Mouse (Mus musculus) kidney, adult 11 months (tissue): ENCODE results near the gene Hbb-bt.
"Not testable (repeated sequence)": the region's sequence is repeated elsewhere in the genome, so short reads cannot be mapped to it uniquely, and the experiment has no call there.

Source experiments
- DNase-seq: peaks from one replicate; pipeline ENCODE4 v3.0.0; 2022

The Hbb-bt gene

GRCm38 (mm10) chr7:103813766-103814165, at the start of gene Hbb-bt:
TSS of gene Hbb-bt (minus strand) at chr7:103813996.
- DNase-seq, result no peak

DNA sequence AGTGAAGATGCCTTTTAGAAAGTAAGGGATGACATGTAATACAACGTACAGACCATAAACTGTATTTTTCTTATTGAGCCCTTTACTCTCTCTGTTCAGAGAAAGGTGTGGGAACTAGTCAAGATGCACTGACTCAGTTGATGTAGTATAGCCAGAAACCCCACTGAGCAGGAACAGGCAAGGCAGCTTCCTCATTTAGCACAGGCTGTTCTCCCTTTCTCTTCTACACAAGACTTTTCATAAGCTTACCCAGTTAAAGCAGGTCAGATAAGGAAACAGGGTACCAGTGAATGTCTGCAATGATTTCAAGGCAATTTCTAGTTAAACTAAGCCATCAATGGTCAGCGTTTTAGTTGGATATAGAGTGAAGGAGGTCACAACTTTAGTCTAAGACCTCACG, 47.7 kb upstream of the Hbb-bt start:
- no peak for DNase-seq

GRCm38 (mm10) chr7:103860855-103861254, 47.1 kb upstream of the Hbb-bt start:
- no peak for DNase-seq

DNA sequence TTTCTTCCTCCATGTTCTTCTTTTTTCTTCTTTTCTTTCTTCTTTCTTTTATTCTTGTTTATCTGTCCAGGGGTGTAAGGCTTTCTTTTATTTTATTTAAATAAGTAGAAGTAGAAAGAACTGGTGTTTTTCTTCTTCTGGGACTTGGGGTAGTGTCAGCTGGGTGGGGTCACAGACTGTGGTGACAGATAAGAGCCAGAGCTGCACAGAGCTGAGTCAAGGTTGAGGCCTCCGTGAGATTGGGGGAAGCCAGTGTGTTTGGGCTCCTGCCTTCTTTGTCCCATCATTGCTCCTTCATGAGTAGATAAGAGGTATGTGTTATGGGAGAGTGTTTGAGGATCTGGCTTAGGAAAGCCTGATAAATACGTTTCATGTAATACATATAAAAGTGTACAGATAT, 45.3 kb upstream of the Hbb-bt start:
- no peak for DNase-seq

DNA sequence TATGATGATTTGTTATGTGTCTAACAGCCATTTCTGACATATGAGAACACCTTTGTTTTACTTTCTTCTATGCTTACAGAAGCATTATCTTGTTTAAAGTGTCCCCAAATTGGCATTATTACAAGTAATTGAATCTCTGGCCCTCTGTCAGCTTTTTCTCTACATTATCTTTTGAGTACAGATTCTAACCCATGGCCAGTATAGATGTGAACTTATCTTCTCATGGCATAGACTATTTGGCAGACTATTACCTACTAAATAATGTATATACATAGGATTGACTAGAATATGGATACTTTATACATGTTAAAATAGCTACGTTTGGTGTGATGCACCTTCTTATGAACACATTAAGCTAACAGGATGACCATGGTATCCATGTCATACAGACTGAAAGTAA, 40.9 kb upstream of the Hbb-bt start:
- DNase-seq, result no peak

- no peak for DNase-seq
Measured at GRCm38 (mm10) chr7:103853090-103853489, 39.3 kb upstream of the Hbb-bt start, which contains the start of gene Hbb-y. TSS of gene Hbb-y (minus strand) at chr7:103853216.

- no peak for DNase-seq
Measured at GRCm38 (mm10) chr7:103844525-103845325, 30.9 kb upstream of the Hbb-bt start.

DNA sequence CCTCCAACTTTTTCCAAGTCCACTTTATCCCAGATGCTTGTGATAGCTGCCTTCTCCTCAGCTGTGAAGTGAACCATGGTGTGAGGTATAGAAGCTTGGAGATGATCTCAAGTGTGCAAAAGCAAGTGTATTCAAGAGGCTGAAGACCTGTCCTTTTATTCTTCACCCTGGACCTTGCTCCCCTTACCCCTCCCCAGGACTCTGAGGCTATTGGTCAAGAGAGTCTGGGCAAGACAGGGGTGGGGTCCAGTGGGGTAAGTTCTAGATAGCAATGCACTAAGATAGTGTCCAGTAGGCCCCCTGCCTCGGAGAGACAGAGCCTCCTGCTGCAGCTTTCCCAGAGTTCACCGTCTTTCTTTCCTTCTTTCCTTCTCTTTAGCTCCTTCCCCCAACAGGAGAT, 29.2 kb upstream of the Hbb-bt start, which contains the start of gene Hbb-bh1:
Gene Hbb-bh1 (minus strand): TSS at position 131 of the 400 bp plus-strand sequence.
- DNase-seq, result no peak

DNA sequence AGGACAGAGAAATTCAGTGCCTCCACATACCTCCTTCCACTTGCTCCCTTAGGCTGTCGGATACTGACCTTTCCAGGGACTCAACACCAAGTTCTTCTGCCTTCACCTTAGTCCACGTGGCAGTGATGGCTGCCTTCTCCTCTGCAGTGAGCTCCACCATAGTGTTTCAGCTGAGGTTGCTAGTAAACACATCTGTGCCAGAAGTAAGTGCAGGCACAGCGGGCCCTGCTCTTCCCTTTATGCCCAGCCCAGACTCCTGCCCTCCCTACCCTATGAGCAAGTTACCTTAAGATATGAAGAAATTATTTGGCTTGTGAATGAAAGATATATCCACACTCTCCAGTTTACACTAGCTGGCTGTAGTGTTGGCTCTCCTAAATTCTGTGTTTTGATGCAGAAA, 26.5 kb upstream of the Hbb-bt start, which contains the start of gene Hbb-bh2:
Gene Hbb-bh2 (minus strand): TSS at position 253 of the 400 bp plus-strand sequence.
- DNase-seq, result no peak

DNA sequence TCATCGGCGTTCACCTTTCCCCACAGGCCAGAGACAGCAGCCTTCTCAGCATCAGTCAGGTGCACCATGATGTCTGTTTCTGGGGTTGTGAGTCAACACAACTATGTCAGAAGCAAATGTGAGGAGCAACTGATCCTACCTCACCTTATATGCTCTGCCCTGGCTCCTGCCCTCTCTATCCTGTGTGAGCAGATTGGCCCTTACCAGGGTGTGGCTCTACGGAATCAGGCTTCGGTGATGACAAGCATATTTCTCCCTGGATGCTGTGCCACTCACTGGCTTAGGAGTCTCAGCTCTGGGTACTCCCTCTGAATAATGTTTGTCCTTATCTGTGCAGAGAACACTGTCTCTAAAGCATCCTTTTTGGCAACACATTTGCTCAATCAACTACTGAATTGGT, 14.0 kb upstream of the Hbb-bt start, which contains the start of gene Hbb-bs:
Gene Hbb-bs (minus strand): TSS at position 289 of the 400 bp plus-strand sequence.
- no peak for DNase-seq

GRCm38 (mm10) chr7:103827139-103827538, 13.3 kb upstream of the Hbb-bt start:
- DNase-seq, result not testable (repeated sequence)

DNA sequence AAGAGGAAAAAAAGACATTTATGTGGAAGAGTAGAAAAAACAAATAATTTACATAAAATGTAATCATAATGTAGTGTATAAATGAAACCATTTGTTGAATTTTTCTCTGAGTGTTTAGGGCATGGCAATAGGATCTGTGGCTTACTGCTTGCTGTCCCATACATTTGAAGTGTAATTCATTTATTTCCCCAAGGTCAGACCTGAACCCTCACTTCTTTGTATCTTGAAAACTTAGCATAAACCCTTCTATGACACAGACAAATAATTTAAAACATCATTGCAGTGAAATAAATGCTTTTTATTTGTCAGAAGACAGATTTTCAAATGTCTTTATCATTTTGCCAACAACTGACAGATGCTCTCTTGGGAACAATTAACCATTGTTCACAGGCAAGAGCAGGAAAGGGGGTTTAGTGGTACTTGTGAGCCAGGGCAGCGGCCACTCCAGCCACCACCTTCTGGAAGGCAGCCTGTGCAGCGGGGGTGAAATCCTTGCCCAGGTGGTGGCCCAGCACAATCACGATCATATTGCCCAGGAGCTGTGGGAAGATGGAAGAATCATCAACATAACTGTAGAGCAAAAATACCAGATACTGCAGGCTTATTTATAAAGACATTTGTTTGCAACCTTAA, 12.6 kb upstream of the Hbb-bt start:
- DNase-seq, result no peak

GRCm38 (mm10) chr7:103825536-103826254, 11.9 kb upstream of the Hbb-bt start:
- no peak for DNase-seq

- DNase-seq, result no peak
Measured at GRCm38 (mm10) chr7:103824597-103824996, 10.8 kb upstream of the Hbb-bt start.

DNA sequence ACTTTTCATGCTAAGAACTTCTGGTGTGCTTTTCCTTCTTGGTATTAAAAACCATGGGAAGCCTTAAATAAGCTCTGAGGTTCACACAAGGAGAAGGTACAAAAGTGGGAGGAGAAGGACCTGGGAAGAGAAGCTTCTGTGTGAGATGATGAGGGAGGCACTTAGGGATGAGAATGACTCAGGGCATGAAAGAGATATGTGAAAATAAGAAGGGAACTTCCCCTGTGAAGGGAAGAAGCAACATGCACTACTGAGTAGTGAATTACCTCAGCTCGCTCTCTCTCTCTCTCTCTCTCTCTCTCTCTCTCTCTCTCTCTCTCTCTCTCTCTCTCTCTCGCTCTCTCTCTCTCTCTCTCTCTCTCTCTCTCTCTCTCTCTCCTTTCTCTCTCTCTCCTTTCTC, 1.3 kb upstream of the Hbb-bt start:
- not testable (repeated sequence) for DNase-seq

DNA sequence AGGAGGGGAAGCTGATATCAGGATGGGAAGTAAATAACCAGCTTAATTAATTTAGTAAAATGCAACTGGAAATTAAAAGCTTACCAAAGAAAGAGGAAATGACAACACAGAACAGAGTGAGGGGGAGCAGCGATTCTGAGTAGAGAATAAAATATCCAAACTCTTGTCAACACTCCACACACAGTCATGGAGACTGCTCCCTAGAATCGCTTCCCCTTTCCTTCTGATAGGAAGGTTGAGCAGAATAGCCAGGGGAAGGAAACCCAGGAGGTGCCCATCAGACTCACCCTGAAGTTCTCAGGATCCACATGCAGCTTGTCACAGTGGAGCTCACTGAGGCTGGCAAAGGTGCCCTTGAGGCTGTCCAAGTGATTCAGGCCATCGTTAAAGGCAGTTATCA, 644 bp downstream of the Hbb-bt start:
- not testable (repeated sequence) for DNase-seq

GRCm38 (mm10) chr7:103812174-103812573, 1.6 kb downstream of the Hbb-bt start:
- DNase-seq, result no peak

DNA sequence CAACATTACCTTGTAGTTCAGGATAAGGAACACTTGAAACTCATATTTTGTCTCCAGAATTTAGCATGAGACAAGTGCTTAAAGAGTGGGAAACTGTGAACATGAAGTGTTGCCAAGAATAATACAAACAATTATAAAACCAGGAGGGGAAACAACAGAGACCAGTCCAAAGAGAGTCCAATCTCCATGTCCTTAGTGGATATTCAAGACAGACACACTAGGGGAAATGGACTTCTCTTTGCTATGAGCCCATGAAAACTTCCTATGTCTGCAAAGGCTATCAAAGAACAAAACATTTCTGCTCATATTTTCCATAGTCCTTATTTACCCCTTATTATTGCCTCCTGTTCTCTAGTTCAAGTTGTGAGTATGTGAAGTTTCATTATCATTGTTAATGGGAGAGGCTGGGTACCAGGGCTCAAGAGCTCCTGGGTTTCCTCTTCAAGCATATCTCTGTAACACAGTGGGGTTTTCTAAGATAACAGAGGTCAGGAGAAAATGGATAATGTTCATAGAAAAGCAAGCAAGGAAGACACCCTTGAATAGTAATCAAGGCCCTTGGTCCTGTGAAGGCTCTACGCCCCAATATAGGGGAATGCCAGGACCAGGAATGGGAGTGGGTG, 2.5 kb downstream of the Hbb-bt start:
- no peak for DNase-seq

GRCm38 (mm10) chr7:103810746-103811145, 3.0 kb downstream of the Hbb-bt start:
- DNase-seq, result no peak

- DNase-seq, result no peak
Measured at GRCm38 (mm10) chr7:103810296-103810695, 3.5 kb downstream of the Hbb-bt start.

- no peak for DNase-seq
Measured at GRCm38 (mm10) chr7:103809801-103810155, 4.0 kb downstream of the Hbb-bt start.

GRCm38 (mm10) chr7:103808971-103809800, 4.6 kb downstream of the Hbb-bt start:
- DNase-seq, result no peak
